Mouse (Mus musculus) heart, embryonic 16.5 days (tissue): ENCODE data around the gene Hoxd4. TPM values are rescaled to one million over a fixed set of nuclear protein-coding genes. Genes with fewer than 3 reads are reported as not detected.
A peak's percentile ranks its signal among the peaks of the same experiment; 100 is the strongest.

Experiments
- ATAC-seq: fragments of 200-750 bp; cut with Nextera tagmentation; replicated peaks from 2 replicates; pipeline ENCODE4 v1.8.0; 2017; ENCODE audit warnings: moderate number of reproducible peaks; ENCODE audit not compliant: insufficient read depth, low FRiP score; ENCODE audit errors: extremely low read depth
- H3K27ac ChIP-seq: fragments of 300-500 bp; sonication (generic); 2 replicates; pipeline ENCODE4 v1.5.1; 2014; ENCODE audit warnings: mild to moderate bottlenecking, low read length, control low read depth, moderate library complexity
- H3K27me3 ChIP-seq: fragments of 300-500 bp; sonication (generic); 2 replicates; pipeline ENCODE4 v1.6.1; 2014; ENCODE audit warnings: low read length, mixed read lengths; ENCODE audit not compliant: control insufficient read depth, insufficient read depth
- H3K36me3 ChIP-seq: fragments of 300-500 bp; sonication (generic); 2 replicates; pipeline ENCODE4 v1.6.1; 2014; ENCODE audit not compliant: control insufficient read depth, insufficient read depth
- H3K4me1 ChIP-seq: fragments of 300-500 bp; sonication (generic); 2 replicates; pipeline ENCODE4 v1.6.1; 2014; ENCODE audit warnings: low read length, mixed read lengths; ENCODE audit not compliant: control insufficient read depth, insufficient read depth
- H3K4me2 ChIP-seq: fragments of 300-500 bp; sonication (generic); 2 replicates; pipeline ENCODE4 v1.6.1; 2014; ENCODE audit warnings: low read depth, mild to moderate bottlenecking, control low read depth, low read length
- H3K4me3 ChIP-seq: fragments of 300-500 bp; sonication (generic); 2 replicates; pipeline ENCODE4 v1.5.1; 2014; ENCODE audit warnings: mild to moderate bottlenecking, control low read depth, low read length
- H3K9ac ChIP-seq: fragments of 300-500 bp; sonication (generic); 2 replicates; pipeline ENCODE4 v1.6.1; 2014; ENCODE audit warnings: low read length, control low read depth
- H3K9me3 ChIP-seq: fragments of 300-500 bp; sonication (generic); replicated peaks from 2 replicates; pipeline ENCODE4 v1.6.1; 2016; ENCODE audit warnings: low read length; ENCODE audit not compliant: control insufficient read depth
- WGBS: fragments of 180-500 bp; shearing (Covaris S2); extraction: QIAGEN DNeasy Blood & Tissue Kit; methylation state at CpG from one replicate; pipeline ENCODE4 v1.1.7; 2014; 5-methylcytosine and 5-hydroxymethylcytosine counted together
- polyA plus RNA-seq: library from polyadenylated mRNA; unstranded; fragments of >200 nt; fragmentation: Nextera tagmentation; extraction: Ambion mirVana; gene quantifications from 2 replicates; pipeline ENCODE4 v1.2.1, GENCODE M21; 2015

Gene Hoxd4
- polyA plus RNA-seq, 1 experiment from 2014 or later: 0.18 TPM

- ATAC-seq: no peak
- Histone ChIP-seq H3K36me3 (no peaks in the 10 kb centered on the region), H3K4me2 (no peak overlapping the region), H3K27ac (no peak overlapping the region), H3K4me1 (peaks cover 7% of the 10 kb centered on the region; the same call in 1 of the 2 replicates), H3K9me3 (no peaks in the 10 kb centered on the region), H3K9ac (no peak overlapping the region), H3K27me3 (peaks cover 94% of the 10 kb centered on the region), H3K4me3 (no peak overlapping the region)
- 3% methylated on average over 34 of the region's 34 CpGs for WGBS
These were observed 15.0 kb upstream of the Hoxd4 start for GRCm38 (mm10) chr2:74696442-74697335.

- Histone ChIP-seq H3K36me3 (no peaks in the 10 kb centered on the region), H3K4me2 (peak within 1 kb of the TSS; percentile 65), H3K27ac (no peak within 1 kb of the TSS), H3K9ac (no peak within 1 kb of the TSS), H3K4me1 (peaks cover 7% of the 10 kb centered on the region; the same call in 1 of the 2 replicates), H3K4me3 (peak within 1 kb of the TSS; percentile 44), H3K27me3 (peaks cover 91% of the 10 kb centered on the region), H3K9me3 (no peaks in the 10 kb centered on the region)
- under 1% methylated on average over 43 of the region's 43 CpGs for WGBS
- peak; percentile 28 for ATAC-seq
These were observed 14.1 kb upstream of the Hoxd4 start, which contains the start of gene Hoxd9 for GRCm38 (mm10) chr2:74697567-74698121. Gene Hoxd9 (plus strand): TSS chr2:74697727.

- H3K9ac ChIP-seq: no peak overlapping the region
- ATAC-seq: no peak
- H3K27ac ChIP-seq: no peak overlapping the region
- peaks cover 90% of the 10 kb centered on the region for H3K27me3 ChIP-seq
- no peaks in the 10 kb centered on the region for H3K9me3 ChIP-seq
- under 1% methylated on average over 86 of the region's 86 CpGs for WGBS
- peak overlapping the region; percentile 65 for H3K4me2 ChIP-seq
- peak overlapping the region; percentile 44 for H3K4me3 ChIP-seq
- H3K36me3 ChIP-seq: no peaks in the 10 kb centered on the region
- H3K4me1 ChIP-seq: peaks cover 7% of the 10 kb centered on the region; the same call in 1 of the 2 replicates
These were observed 13.3 kb upstream of the Hoxd4 start for GRCm38 (mm10) chr2:74698201-74699052.

DNA sequence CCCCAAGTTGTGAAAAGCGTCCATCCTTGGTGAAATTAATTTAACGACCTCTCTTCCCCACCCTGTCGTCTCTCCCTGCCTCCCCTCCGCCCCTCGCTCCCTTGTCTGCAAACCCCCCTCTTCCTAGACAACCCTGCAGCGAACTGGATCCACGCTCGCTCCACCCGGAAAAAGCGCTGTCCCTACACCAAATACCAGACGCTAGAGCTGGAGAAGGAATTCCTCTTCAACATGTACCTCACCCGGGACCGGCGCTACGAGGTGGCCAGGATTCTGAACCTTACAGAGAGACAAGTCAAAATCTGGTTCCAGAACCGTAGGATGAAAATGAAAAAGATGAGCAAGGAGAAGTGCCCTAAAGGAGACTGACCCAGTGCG lies 12.7 kb upstream of the Hoxd4 start:
- ATAC-seq: no peak
- Histone ChIP-seq H3K4me2 (no peak overlapping the region), H3K27me3 (peaks cover 90% of the 10 kb centered on the region), H3K4me1 (peaks cover 7% of the 10 kb centered on the region; the same call in 1 of the 2 replicates), H3K9me3 (no peaks in the 10 kb centered on the region), H3K36me3 (no peaks in the 10 kb centered on the region), H3K27ac (no peak overlapping the region), H3K4me3 (no peak overlapping the region), H3K9ac (no peak overlapping the region)
- 2% methylated on average over 17 of the region's 17 CpGs for WGBS

GRCm38 (mm10) chr2:74699664-74700545 lies 11.8 kb upstream of the Hoxd4 start:
- 5% methylated on average over 23 of the region's 23 CpGs for WGBS
- Histone ChIP-seq H3K4me1 (peaks cover 9% of the 10 kb centered on the region), H3K4me2 (no peak overlapping the region), H3K27ac (no peak overlapping the region), H3K9ac (no peak overlapping the region), H3K36me3 (no peaks in the 10 kb centered on the region), H3K9me3 (no peaks in the 10 kb centered on the region), H3K4me3 (no peak overlapping the region), H3K27me3 (peaks cover 89% of the 10 kb centered on the region)
- ATAC-seq: no peak

DNA sequence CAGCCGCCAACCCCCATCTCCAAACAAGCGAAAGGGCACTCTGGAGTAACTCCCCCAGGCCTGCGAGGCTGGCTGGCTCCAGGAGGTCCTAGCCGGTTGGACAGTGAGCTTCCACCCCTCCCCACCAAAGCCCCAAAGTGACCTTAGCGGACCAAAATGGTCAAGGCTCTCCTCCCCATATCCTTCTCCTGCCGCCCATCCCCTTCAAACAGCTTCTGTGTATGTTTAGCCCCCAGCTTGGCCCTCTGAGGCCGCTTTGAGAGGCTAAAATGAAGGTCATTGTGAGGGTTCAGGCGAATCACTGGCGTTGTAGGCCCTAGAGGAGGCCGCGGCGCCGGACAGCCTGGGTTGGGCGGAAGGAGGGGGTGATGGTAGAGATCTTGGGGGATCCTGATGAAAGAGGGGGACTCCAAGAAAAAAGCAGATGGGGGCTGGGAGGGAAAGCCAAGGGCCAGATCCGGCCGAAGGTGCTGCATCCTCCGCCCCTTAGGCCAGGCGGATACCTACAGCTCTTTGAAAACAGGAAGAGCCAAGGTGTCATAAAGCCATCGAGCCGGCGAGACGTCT lies 11.1 kb upstream of the Hoxd4 start:
- H3K4me3 ChIP-seq: no peak overlapping the region
- WGBS: 8% methylated on average over 22 of the region's 22 CpGs
- H3K9ac ChIP-seq: no peak overlapping the region
- peaks cover 10% of the 10 kb centered on the region for H3K4me1 ChIP-seq
- H3K27ac ChIP-seq: no peak overlapping the region
- ATAC-seq: no peak
- peaks cover 89% of the 10 kb centered on the region for H3K27me3 ChIP-seq
- no peaks in the 10 kb centered on the region for H3K36me3 ChIP-seq
- H3K4me2 ChIP-seq: no peak overlapping the region
- H3K9me3 ChIP-seq: no peaks in the 10 kb centered on the region

DNA sequence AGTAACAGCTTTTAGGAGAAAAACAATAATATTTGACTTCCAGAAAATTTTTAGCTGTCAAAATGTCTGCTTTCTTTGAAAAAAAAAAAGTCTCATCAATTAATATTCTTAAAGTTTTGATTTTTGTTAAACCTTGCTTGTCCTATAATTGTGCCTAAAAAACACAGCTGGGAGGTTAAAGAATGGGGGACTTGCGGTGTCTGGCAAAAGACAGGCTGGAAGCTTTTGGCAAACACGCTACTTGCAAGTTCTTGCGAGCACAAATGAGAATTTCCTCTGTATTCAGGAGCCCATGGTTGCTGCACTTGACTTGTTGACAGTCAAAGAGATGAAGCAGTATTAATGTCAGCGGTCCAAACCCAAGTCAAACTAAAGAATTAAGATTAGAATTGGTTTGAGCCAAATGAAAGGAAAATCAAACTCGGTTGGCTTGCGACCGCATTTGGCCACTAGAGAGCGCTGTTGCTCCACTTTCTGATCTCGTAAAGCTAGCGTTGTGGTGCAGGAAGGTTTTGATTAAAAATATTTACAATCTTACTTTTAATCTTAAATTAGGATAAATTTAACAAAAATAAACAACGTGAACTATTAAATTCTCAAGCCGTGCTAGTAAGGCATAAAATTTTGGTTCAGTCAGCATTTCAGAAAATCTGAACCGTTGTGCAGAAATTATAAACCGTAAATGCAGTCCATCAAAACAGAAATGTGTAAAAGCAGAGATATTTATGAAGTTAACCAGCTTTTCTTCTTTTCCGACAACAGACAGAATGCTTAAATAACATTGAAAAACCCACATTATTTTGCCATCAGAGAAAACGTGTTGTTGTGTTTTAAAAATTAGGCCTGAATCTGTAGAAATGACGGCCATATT lies 9.5 kb upstream of the Hoxd4 start:
- H3K36me3 ChIP-seq: no peaks in the 10 kb centered on the region
- 14% methylated on average over 17 of the region's 17 CpGs for WGBS
- no peak for ATAC-seq
- H3K9ac ChIP-seq: no peak overlapping the region
- H3K27ac ChIP-seq: no peak overlapping the region
- H3K4me3 ChIP-seq: no peak overlapping the region
- peaks cover 10% of the 10 kb centered on the region for H3K4me1 ChIP-seq
- peaks cover 88% of the 10 kb centered on the region for H3K27me3 ChIP-seq
- no peak overlapping the region for H3K4me2 ChIP-seq
- H3K9me3 ChIP-seq: no peaks in the 10 kb centered on the region
